Mouse (Mus musculus) lung, adult 2 months (tissue): Measurements from ENCODE around the gene Smim6.

ENCODE experiments used
- CTCF ChIP-seq: fragments of 200-500 bp; IDR thresholded peaks from 2 replicates; pipeline ENCODE4 v1.5.1; 2011; ENCODE audit warnings: mild to moderate bottlenecking, low read length, control low read depth; ENCODE audit not compliant: insufficient read depth
- POLR2A ChIP-seq: fragments of 200-500 bp; IDR thresholded peaks from 2 replicates; pipeline ENCODE4 v1.6.1; 2011; ENCODE audit warnings: low read depth, mild to moderate bottlenecking, control low read depth, low read length, borderline replicate concordance; ENCODE audit errors: extremely low read depth

DNA sequence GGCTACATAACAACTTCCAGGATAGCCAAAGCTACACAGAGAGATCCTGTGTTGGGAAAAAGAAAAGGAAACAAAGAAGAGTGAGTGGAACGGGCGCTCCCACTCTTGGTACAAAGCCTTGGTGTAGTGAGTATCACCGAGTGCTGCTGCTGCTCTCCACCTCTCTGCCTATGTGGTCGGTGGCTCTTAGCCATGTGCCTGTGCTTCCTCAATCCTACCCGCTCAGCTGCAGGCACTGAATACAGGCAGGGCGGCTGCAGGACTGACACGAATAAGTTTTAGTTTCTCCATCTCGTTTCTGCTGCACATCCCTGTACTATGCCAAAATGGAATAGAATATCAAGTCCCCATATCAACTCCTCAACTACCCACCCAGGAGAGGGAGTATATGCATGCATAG is 17.2 kb downstream of the Smim6 start:
- TF ChIP-seq CTCF (no peak), POLR2A (no peak)
